Mouse (Mus musculus): ENCODE measurements around the gene Aamp.

DNA sequence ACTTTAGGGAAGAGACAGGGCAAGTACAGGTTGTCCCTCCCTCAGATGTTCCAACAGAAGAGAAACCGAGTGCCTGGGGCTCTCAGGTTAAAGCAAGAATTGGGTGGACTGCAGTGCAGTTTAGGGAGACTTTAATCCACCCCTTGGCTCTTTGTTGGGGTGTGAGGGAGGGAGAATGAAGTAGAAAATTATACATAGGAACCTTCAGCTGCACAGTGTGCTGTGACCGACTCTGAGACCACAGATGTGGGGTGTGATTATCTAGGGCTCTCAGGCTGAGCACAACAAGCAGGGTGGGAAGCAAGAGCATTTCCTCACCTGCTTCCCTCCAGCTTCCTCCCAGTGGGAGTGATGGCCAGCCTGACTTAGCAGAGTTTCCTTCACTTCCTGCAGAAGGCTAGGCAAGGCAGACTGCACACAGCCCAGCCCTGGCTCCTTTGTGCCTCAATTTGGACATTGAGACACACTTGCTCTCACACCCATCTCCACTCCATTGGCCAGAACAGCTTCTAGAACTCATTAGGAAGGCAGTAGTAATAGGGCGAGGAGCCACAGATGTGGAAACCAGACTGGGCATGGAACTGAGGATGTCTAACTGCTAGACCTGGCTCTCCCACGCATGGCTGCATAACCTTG is 46.6 kb upstream of the Aamp start:
- TF ChIP-seq POLR2A (IDR thresholded peaks at IDR 0.05; ENCODE audit: insufficient read depth, low read depth, low read length), result no peak
- no peak for TF ChIP-seq CTCF (IDR thresholded peaks at IDR 0.05; ENCODE audit: insufficient read depth, low read depth, low read length)
